Mouse (Mus musculus) embryonic facial prominence, embryonic 13.5 days (tissue): ENCODE measurements around the gene Gna12. TPM values are rescaled to one million over a fixed set of nuclear protein-coding genes. Genes with fewer than 3 reads are reported as not detected.

Source experiments
- ATAC-seq: fragments of 200-750 bp; cut with Nextera tagmentation; 2 replicates; pipeline ENCODE4 v1.8.0; 2017; ENCODE audit warnings: low read depth; ENCODE audit not compliant: insufficient number of reproducible peaks, insufficient read depth, low FRiP score, low TSS enrichment
- H3K27ac ChIP-seq: fragments of 300-500 bp; sonication (generic); 2 replicates; pipeline ENCODE4 v1.5.1; 2015; ENCODE audit warnings: moderate library complexity, mild to moderate bottlenecking, inconsistent platforms
- H3K27me3 ChIP-seq: fragments of 300-500 bp; sonication (generic); 2 replicates; pipeline ENCODE4 v1.6.1; 2015; ENCODE audit warnings: mild to moderate bottlenecking, inconsistent platforms
- H3K36me3 ChIP-seq: fragments of 300-500 bp; sonication (generic); 2 replicates; pipeline ENCODE4 v1.6.1; 2015; ENCODE audit warnings: mild to moderate bottlenecking, inconsistent platforms
- H3K4me1 ChIP-seq: fragments of 300-500 bp; sonication (generic); 2 replicates; pipeline ENCODE4 v1.6.1; 2015; ENCODE audit warnings: inconsistent platforms
- H3K4me2 ChIP-seq: fragments of 300-500 bp; sonication (generic); 2 replicates; pipeline ENCODE4 v1.6.1; 2015; ENCODE audit warnings: moderate library complexity, mild to moderate bottlenecking, inconsistent platforms
- H3K4me3 ChIP-seq: fragments of 300-500 bp; sonication (generic); 2 replicates; pipeline ENCODE4 v1.5.1; 2015; ENCODE audit warnings: mild to moderate bottlenecking, inconsistent platforms
- H3K9ac ChIP-seq: fragments of 300-500 bp; sonication (generic); 2 replicates; pipeline ENCODE4 v1.6.1; 2015; ENCODE audit warnings: mild to moderate bottlenecking, inconsistent platforms
- H3K9me3 ChIP-seq: fragments of 300-500 bp; sonication (generic); 2 replicates; pipeline ENCODE4 v1.6.1; 2016; ENCODE audit warnings: inconsistent platforms
- WGBS: fragments of 180-500 bp; shearing (Covaris S2); methylation state at CpG from one replicate; pipeline ENCODE4 v1.1.7; 2015; ENCODE audit warnings: mixed read lengths; 5-methylcytosine and 5-hydroxymethylcytosine counted together
- polyA plus RNA-seq: library from polyadenylated mRNA; unstranded; fragments of >200 nt; fragmentation: Nextera tagmentation; extraction: Ambion mirVana; gene quantifications from 2 replicates; pipeline ENCODE4 v1.2.1, GENCODE M21; 2015

Gna12 gene
- polyA plus RNA-seq, 1 experiment from 2014 or later = 9.3 TPM

DNA sequence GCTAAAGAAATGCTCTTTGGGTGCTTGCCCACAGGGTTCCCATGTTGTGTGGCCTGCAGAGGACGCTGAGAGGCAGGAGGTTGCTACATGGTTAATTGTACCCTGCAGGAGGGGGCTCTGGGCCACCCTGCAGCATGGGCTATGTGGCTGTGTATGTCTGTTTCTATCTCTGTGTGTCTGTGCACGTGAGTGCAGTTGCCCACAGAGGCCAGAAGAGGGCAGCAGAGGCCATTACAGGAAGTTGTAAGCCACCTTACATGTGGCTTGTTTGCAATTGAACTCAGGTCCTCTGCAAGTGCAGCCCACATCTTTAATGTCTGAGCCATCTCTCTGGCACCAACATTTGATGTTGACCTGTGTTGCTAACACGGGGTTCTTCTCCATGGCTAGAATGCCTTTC lies 77.6 kb downstream of the Gna12 start:
- 93% methylated on average over 3 of the region's 3 CpGs for WGBS
- Histone ChIP-seq H3K27ac (no peak overlapping the region), H3K9ac (no peak overlapping the region), H3K4me3 (no peak overlapping the region), H3K4me2 (no peak overlapping the region), H3K4me1 (peaks cover 17% of the 10 kb centered on the region), H3K36me3 (peaks cover 13% of the 10 kb centered on the region), H3K27me3 (no peaks in the 10 kb centered on the region), H3K9me3 (peaks cover 4% of the 10 kb centered on the region)
- no peak for ATAC-seq

DNA sequence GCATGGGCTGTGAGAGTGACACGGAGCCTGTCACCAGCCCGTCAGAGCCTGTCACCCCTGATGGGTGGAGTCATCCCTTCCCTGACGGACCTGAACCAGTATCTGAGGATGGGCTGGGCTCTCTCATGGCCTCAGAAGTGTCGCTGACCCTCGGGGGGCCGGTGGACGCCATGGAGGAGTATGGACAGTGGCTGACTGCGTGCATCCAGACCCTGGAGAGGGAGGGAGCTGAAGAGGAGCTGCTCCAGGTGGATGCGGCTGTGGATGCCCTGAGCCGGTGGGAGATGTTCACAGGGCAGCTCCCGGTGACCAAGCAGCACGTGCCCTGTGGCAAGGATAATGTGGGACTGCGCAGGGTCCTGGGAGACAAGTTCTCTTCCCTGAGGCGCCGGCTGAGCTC lies 78.2 kb downstream of the Gna12 start:
- H3K4me1 ChIP-seq = peaks cover 17% of the 10 kb centered on the region
- peaks cover 4% of the 10 kb centered on the region for H3K9me3 ChIP-seq
- no peaks in the 10 kb centered on the region for H3K27me3 ChIP-seq
- no peak overlapping the region for H3K4me2 ChIP-seq
- H3K36me3 ChIP-seq = peaks cover 9% of the 10 kb centered on the region; the same call in 1 of the 2 replicates
- H3K27ac ChIP-seq = no peak overlapping the region
- 94% methylated on average over 15 of the region's 15 CpGs for WGBS
- no peak for ATAC-seq
- no peak overlapping the region for H3K4me3 ChIP-seq
- H3K9ac ChIP-seq = no peak overlapping the region

DNA sequence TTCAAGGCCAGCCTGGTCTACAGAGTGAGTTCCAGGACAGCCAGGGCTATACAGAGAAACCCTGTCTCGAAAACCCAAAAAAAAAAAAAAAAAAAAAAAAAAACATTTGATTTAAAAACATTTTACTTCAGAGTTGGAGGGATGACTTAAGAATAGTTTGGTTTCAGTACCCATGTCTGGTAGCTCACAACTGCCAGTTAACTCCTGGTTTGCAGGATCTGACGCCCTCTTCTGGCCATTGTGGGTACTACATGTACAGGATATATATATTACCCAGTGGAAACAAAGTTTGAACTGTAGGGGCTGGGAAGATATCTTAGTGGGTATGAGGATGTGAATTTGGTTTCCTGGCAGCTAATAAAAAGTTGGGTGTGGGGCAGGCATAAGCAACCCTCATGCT lies 79.3 kb downstream of the Gna12 start:
- no peak for ATAC-seq
- no peak overlapping the region for H3K9ac ChIP-seq
- 2% methylated on average over 1 of the region's 2 CpGs for WGBS

DNA sequence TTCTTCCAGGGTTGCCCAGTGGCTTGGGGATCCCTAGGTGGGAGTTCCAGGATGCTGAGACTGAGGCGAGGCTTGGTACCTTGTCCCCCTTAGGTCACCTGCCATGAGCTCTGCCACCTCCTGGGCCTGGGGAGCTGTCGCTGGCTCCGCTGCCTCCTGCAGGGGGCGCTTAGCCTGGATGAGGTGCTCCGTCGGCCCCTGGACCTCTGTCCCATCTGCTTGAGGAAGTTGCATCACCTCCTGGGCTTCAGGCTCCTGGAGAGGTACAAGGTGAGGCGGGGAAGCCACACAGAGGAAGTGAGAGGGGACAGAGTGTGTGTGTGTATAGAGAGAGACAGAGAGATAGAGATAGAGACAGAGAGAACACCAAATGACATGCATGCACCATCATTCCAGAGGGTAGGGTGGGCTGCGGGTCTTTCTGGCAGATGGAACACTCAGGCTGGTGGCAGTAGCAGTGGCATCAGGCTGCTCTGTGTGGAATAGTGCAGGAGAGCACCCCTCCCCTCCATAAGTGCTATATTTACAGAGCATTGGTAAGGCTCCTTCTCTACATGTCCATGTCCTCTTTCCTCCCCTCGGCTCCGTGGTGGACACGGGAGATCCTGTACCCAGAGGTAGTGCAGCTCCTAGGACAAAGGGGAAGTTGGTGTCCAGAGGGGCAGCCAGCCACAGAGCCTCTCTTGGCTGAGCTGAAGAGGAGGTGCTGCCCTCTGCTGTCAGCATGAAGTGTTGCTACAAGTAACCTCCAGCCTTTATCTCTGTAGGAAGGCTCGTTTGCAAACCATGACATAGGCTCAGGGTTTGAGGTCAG lies 81.0 kb downstream of the Gna12 start:
- H3K4me2 ChIP-seq = peak overlapping the region; percentile 56
- H3K36me3 ChIP-seq = no peaks in the 10 kb centered on the region
- WGBS = 16% methylated on average over 12 of the region's 12 CpGs
- H3K27ac ChIP-seq = peak overlapping the region; percentile 11; the same call in 1 of the 2 replicates
- peak overlapping the region; percentile 65 for H3K9ac ChIP-seq
- peak overlapping the region; percentile 31 for H3K4me3 ChIP-seq
- H3K4me1 ChIP-seq = peaks cover 12% of the 10 kb centered on the region
- ATAC-seq = no peak
- peaks cover 4% of the 10 kb centered on the region for H3K9me3 ChIP-seq
- H3K27me3 ChIP-seq = no peaks in the 10 kb centered on the region

More for the DNA sequence above, 79.3 kb downstream of the Gna12 start:
- H3K4me2 ChIP-seq = no peak overlapping the region
- H3K9me3 ChIP-seq = peaks cover 4% of the 10 kb centered on the region
- no peak overlapping the region for H3K27ac ChIP-seq
- H3K4me3 ChIP-seq = no peak overlapping the region
- peaks cover 12% of the 10 kb centered on the region for H3K4me1 ChIP-seq
- peaks cover 7% of the 10 kb centered on the region; the same call in 1 of the 2 replicates for H3K36me3 ChIP-seq
- H3K27me3 ChIP-seq = no peaks in the 10 kb centered on the region

DNA sequence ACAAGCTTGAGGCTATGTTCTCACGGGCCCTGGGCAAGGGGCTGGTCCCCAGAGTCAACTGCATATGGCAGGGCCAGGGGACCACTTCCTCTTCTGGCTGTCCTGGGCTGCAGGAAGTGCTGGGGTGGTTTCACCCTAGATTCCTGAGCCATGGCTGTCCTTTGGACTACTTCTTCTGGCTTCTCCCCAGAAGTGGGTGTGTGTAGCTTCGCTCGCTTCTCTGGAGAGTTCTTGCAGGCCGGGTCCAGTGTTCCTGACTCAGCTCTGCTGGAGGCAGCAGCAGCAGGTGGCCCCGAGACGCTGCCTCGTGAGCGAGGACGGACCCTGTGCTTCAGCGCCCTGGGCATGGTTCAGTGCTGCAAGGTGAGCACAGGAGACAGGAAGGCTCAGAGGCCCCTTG lies 81.8 kb downstream of the Gna12 start:
- H3K9ac ChIP-seq = no peak overlapping the region
- 80% methylated on average over 10 of the region's 10 CpGs for WGBS

DNA sequence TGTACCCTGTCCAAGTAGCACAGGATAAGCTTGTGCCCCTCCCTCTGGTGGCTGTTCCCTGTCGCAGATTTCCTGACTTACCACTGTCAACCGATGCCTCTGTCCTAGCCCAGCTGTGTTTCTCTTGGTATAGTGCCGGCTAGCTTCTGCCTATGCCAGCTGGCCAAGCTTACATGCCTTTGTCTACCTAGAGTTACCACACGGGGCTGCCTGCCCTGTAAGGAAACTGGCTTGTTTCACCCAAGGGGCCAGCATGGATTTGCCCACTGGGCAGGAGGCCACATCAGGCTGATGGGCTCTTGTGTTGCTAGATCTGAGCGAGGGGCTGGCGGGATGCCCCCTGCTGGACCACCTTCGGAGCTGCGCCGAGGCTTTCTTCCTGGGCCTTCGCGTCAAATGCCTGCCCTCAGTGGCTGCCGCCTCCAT lies 86.5 kb downstream of the Gna12 start:
- Histone ChIP-seq H3K9me3 (no peaks in the 10 kb centered on the region), H3K27ac (no peak overlapping the region), H3K4me1 (peaks cover 3% of the 10 kb centered on the region), H3K27me3 (no peaks in the 10 kb centered on the region; the same call in 1 of the 2 replicates), H3K36me3 (no peaks in the 10 kb centered on the region), H3K4me3 (no peak overlapping the region), H3K9ac (no peak overlapping the region), H3K4me2 (no peak overlapping the region)
- no peak for ATAC-seq
- WGBS = 26% methylated on average over 12 of the region's 12 CpGs

More for the DNA sequence above, 81.8 kb downstream of the Gna12 start:
- no peak for ATAC-seq
- no peak overlapping the region for H3K4me2 ChIP-seq
- no peaks in the 10 kb centered on the region for H3K36me3 ChIP-seq
- H3K9me3 ChIP-seq = peaks cover 4% of the 10 kb centered on the region
- no peaks in the 10 kb centered on the region; the same call in 1 of the 2 replicates for H3K27me3 ChIP-seq
- no peak overlapping the region for H3K4me3 ChIP-seq
- 0 out of 2 replicates have a peak overlapping the region, but pooled peaks have one; percentile 11 for H3K27ac ChIP-seq
- H3K4me1 ChIP-seq = peaks cover 12% of the 10 kb centered on the region

DNA sequence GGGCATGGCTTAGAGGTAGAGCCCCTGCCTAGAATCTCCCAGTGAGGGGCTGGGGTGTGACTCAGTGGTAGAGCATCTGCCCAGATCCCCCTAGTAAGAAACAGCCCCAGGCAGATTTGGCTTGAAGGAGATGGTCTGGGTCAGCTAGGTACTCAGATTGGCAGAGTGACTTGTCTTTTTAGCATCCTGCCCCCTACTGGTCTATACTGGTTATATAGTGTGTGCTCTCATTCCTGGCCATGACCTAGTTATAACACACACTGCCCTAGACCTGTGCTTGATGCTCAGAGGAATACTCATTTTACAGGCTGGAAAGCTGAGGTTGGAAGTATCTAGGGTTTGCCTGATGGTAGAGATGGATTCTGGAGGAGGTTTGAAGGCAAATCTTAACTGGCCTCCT lies 88.4 kb downstream of the Gna12 start:
- Histone ChIP-seq H3K4me2 (no peak overlapping the region), H3K9me3 (no peaks in the 10 kb centered on the region), H3K27ac (no peak overlapping the region), H3K36me3 (no peaks in the 10 kb centered on the region), H3K4me3 (no peak overlapping the region), H3K9ac (no peak overlapping the region), H3K4me1 (peaks cover 3% of the 10 kb centered on the region; the same call in 1 of the 2 replicates), H3K27me3 (peaks cover 9% of the 10 kb centered on the region)
- no peak for ATAC-seq

DNA sequence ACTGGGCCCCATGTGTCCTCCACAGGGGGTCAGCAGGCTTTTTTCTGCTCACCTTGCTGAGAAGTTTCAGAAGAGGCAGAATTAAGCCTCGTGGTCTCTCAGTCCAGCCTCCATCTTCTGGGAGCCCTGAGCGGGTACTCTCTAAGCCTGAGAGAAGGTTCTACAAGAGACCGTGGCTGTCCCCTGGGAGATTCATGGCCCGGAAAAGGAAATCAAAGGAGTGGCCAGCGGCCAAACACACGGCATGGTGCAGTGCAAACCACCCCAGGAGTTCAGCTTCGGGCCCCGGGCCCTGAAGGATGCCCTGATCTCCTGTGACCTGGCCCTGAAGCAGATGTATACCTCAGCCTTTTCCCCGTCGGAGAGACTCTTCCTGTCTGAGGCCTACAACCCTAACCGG lies 89.2 kb downstream of the Gna12 start:
- H3K4me2 ChIP-seq = no peak overlapping the region
- H3K27me3 ChIP-seq = peaks cover 18% of the 10 kb centered on the region
- no peaks in the 10 kb centered on the region for H3K9me3 ChIP-seq
- no peak overlapping the region for H3K9ac ChIP-seq
- WGBS = 73% methylated on average over 11 of the region's 11 CpGs
- no peak overlapping the region for H3K4me3 ChIP-seq
- no peak overlapping the region for H3K27ac ChIP-seq
- ATAC-seq = no peak
- H3K4me1 ChIP-seq = peaks cover 5% of the 10 kb centered on the region
- H3K36me3 ChIP-seq = no peaks in the 10 kb centered on the region

DNA sequence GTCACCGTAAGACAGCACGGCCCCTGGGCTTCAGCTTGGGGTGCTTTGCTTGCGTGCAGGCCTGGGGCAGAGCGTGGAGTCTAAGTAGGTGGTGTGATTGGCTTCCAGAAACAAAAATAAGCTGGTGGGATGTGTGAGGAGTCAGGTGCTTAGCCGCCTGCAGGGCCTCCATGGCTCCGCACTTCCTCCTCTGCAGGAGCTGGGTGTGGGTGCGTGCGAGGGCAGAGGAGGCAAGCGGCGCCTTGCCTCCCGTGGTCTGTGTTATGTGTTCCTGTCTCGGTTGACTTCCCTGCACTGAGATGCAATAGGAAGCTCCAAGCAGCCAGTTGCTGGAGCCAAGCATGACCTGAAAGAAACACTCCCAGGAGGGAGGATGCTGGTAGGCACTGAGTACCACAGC lies 90.4 kb downstream of the Gna12 start:
- Histone ChIP-seq H3K4me3 (no peak overlapping the region), H3K36me3 (no peaks in the 10 kb centered on the region), H3K4me1 (peaks cover 14% of the 10 kb centered on the region), H3K9ac (no peak overlapping the region), H3K27ac (no peak overlapping the region), H3K27me3 (peaks cover 30% of the 10 kb centered on the region), H3K4me2 (no peak overlapping the region), H3K9me3 (no peaks in the 10 kb centered on the region)
- 78% methylated on average over 12 of the region's 12 CpGs for WGBS
- no peak for ATAC-seq

DNA sequence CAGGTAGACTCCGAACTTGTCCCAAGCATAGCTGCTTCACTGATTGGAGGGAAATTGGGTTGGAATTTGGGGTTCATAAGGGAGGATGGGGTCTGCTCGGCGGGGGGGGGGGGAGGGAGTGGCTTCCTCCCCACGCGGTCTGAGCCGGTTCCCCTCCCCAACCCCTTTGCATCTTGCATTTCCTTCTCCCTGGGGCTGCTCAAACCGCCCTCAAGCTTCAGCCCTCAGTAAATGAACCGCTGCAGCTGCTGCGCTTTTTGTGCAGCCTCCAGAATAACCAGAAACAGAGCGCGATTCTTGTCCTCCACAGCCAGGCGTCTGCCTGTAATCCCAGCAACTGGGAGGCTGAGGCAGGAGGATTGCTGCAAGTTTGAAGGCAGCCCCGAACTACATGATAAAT lies 94.1 kb downstream of the Gna12 start:
- no peak for ATAC-seq
- H3K36me3 ChIP-seq = no peaks in the 10 kb centered on the region
- H3K4me1 ChIP-seq = peaks cover 14% of the 10 kb centered on the region
- H3K27ac ChIP-seq = no peak overlapping the region
- H3K4me3 ChIP-seq = peak overlapping the region; percentile 40; the same call in 1 of the 2 replicates
- H3K9me3 ChIP-seq = no peaks in the 10 kb centered on the region
- peak overlapping the region; percentile 61; the same call in 1 of the 2 replicates for H3K9ac ChIP-seq
- H3K4me2 ChIP-seq = peak overlapping the region; percentile 74
- 16% methylated on average over 12 of the region's 13 CpGs for WGBS
- H3K27me3 ChIP-seq = peaks cover 34% of the 10 kb centered on the region

DNA sequence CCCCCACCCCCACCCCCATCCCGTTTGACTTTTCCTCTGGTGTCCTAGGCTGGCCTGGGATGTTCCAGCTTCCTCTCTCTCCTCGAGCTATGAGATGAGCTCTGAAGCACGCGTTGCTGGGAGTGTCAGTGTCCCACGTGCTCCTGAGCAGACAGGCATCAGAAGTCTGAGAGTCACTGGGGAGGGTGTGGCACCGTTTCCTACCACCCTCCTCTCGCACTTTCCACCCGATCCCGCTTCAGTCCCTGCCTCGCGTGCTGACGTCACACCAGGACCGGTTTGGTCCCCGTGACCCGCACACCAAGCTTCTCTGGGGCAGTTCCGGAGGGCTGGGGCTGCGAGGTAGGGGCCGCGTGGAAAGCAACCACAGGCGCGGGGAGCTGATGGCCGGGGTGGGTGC lies 94.9 kb downstream of the Gna12 start:
- no peaks in the 10 kb centered on the region for H3K36me3 ChIP-seq
- peak overlapping the region; percentile 74 for H3K4me2 ChIP-seq
- peaks cover 14% of the 10 kb centered on the region for H3K4me1 ChIP-seq
- peak overlapping the region; percentile 61 for H3K9ac ChIP-seq
- no peaks in the 10 kb centered on the region for H3K9me3 ChIP-seq
- H3K27ac ChIP-seq = no peak overlapping the region
- WGBS = under 1% methylated on average over 22 of the region's 22 CpGs
- peaks cover 34% of the 10 kb centered on the region for H3K27me3 ChIP-seq
- peak overlapping the region; percentile 40 for H3K4me3 ChIP-seq
- no peak for ATAC-seq

DNA sequence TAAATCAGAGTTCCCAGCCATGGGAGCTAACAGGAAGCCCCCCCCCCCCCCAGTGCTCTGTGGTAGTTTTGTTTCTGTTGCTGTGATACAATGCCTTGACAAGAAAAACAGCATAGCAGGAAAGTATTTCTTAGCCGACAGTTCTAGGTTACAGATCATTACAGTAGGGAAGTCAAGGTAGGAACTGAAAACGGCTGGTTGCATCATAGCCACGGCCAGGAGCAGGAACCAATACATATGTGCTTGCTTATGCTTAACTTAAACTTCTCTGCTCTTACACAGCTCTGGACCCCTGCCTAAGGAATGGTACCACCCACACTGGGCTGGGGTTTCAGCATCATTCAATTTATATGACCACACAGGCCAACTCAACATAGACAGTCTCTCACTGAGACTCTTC lies 96.9 kb downstream of the Gna12 start:
- Histone ChIP-seq H3K9ac (no peak overlapping the region), H3K4me2 (no peak overlapping the region), H3K4me3 (no peak overlapping the region), H3K27me3 (peaks cover 34% of the 10 kb centered on the region), H3K9me3 (no peaks in the 10 kb centered on the region), H3K4me1 (peaks cover 14% of the 10 kb centered on the region), H3K36me3 (no peaks in the 10 kb centered on the region), H3K27ac (no peak overlapping the region)
- no peak for ATAC-seq
- WGBS = 78% methylated on average over 3 of the region's 3 CpGs
